Mouse (Mus musculus) cortical plate, adult 2 months (tissue): Measurements from ENCODE around the gene Tmem222. TPM values are rescaled to one million over a fixed set of nuclear protein-coding genes. Genes with fewer than 3 reads are reported as not detected.

Experiments
- H3K27ac ChIP-seq: fragments of 200-500 bp; 2 replicates; pipeline ENCODE4 v1.5.1; 2012; ENCODE audit warnings: low read length, control low read depth, inconsistent platforms; ENCODE audit not compliant: insufficient read depth
- H3K4me1 ChIP-seq: fragments of 200-500 bp; 2 replicates; pipeline ENCODE4 v1.6.1; 2011; ENCODE audit warnings: low read length; ENCODE audit not compliant: control insufficient read depth, insufficient read depth
- H3K4me3 ChIP-seq: fragments of 200-500 bp; 2 replicates; pipeline ENCODE4 v1.5.1; 2011; ENCODE audit warnings: mild to moderate bottlenecking, low read length, control low read depth; ENCODE audit not compliant: insufficient read depth
- CTCF ChIP-seq: fragments of 200-500 bp; IDR thresholded peaks from 2 replicates; pipeline ENCODE4 v1.5.1; 2011; ENCODE audit warnings: mild to moderate bottlenecking, control low read depth, low read length; ENCODE audit not compliant: insufficient read depth; ENCODE audit errors: extremely low read depth
- POLR2A ChIP-seq: fragments of 200-500 bp; IDR thresholded peaks from 2 replicates; pipeline ENCODE4 v1.6.1; 2011; ENCODE audit warnings: mild to moderate bottlenecking, low read length, control low read depth; ENCODE audit not compliant: insufficient read depth; ENCODE audit errors: extremely low read depth
- polyA plus RNA-seq: library from polyadenylated mRNA; depleted of rRNA; stranded (reverse); fragments of >200 nt; gene quantifications from 2 replicates; pipeline ENCODE4 v1.2.3, GENCODE M21; 2012; rRNA removed

The Tmem222 gene
- polyA plus RNA-seq, 1 experiment: 173 TPM

DNA sequence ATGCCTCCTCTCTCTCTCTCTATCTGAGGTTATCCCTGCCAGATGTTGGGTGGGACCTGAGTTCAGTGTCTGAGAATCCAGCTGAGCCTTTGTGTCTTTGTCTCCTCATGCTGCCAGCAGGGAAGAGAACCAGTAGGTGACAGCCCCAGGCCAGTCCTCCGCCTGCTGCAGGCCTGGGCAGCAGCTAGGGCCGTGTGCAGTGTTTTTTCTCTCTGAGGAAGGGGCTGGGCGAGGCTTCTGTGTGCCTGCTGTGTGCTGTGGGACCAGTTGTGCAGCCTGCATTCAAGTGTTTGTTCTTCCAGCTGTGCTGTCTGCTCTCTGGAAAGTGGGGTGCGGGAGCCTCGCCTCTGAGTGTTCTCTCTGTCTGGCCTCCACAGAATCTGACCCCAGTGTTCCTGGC is 53.7 kb downstream of the Tmem222 start:
- Histone ChIP-seq H3K27ac (no peak overlapping the region), H3K4me1 (peaks cover 2% of the 10 kb centered on the region; the same call in 1 of the 2 replicates), H3K4me3 (no peak overlapping the region)
- TF ChIP-seq CTCF (no peak), POLR2A (no peak)

- H3K4me1 ChIP-seq: peaks cover 2% of the 10 kb centered on the region; the same call in 1 of the 2 replicates
- TF ChIP-seq POLR2A (no peak), CTCF (no peak)
- H3K4me3 ChIP-seq: no peak overlapping the region
- H3K27ac ChIP-seq: no peak overlapping the region
Measured at GRCm38 (mm10) chr4:133221701-133222100, 55.9 kb downstream of the Tmem222 start.

- H3K4me3 ChIP-seq: no peak overlapping the region
- H3K4me1 ChIP-seq: peaks cover 2% of the 10 kb centered on the region; the same call in 1 of the 2 replicates
- TF ChIP-seq POLR2A (no peak), CTCF (no peak)
- H3K27ac ChIP-seq: no peak overlapping the region
Measured at GRCm38 (mm10) chr4:133220656-133221055, 56.9 kb downstream of the Tmem222 start.

DNA sequence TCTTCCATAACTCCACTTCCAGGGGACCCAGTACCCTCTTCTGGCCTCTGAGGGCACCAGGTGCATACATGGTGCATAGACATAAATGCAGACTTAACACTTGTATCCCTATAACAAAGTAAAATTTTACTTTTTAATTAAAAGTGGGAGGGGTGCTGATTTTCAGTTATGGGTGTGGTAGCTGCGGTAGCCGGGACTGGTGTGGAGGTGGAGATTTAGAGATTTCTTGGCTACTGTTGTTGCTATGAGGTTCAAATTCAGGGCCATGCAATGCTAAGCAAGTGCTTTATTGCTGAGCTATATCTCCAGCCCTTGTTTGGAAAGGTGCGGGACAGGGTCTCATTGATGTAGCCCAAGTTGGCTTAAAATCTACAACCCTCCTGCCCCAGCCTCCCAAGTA is 58.8 kb downstream of the Tmem222 start:
- peaks cover 2% of the 10 kb centered on the region; the same call in 1 of the 2 replicates for H3K4me1 ChIP-seq
- no peak overlapping the region for H3K4me3 ChIP-seq
- no peak overlapping the region for H3K27ac ChIP-seq
- no peak for TF ChIP-seq CTCF
- no peak for TF ChIP-seq POLR2A

DNA sequence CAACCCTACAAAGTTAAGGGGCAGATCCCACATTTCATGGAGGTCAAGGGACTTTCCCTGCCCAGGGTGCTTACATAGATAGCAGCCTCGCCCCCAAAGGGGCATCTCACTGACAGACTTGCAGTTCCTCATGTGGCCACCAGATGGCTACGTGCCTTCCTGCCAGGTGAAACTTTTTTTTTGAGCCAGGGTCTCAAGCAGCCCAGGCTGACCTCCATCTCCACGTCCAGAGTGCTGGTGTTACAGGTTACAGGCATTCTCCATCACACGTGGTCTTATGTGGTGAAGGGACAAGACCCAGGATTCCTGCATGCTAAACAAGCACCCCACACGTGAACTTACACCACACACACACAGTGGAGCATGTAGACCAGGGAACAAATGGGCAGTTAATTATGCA is 60.0 kb downstream of the Tmem222 start:
- H3K27ac ChIP-seq: no peak overlapping the region
- peaks cover 2% of the 10 kb centered on the region; the same call in 1 of the 2 replicates for H3K4me1 ChIP-seq
- TF ChIP-seq POLR2A (no peak), CTCF (peak; percentile 86)
- no peak overlapping the region for H3K4me3 ChIP-seq

Other genes starting within 250 kb of the Tmem222 start
- gene Wasf2, start 147.3 kb downstream of the Tmem222 start, polyA plus RNA-seq: 14.7 and 15.6 TPM in 2 replicates
- 10.9 and 11.9 TPM in 2 replicates for gene Cd164l2, start 65.7 kb downstream of the Tmem222 start, polyA plus RNA-seq
- gene Gpr3, start 65.3 kb downstream of the Tmem222 start, polyA plus RNA-seq: 11.2 and 16.1 TPM in 2 replicates
- gene Map3k6, start 37.0 kb downstream of the Tmem222 start, polyA plus RNA-seq: 7.8 and 7.9 TPM in 2 replicates
- 2.7 and 3.1 TPM in 2 replicates for gene Sytl1, start 14.7 kb downstream of the Tmem222 start, polyA plus RNA-seq
- 46.6 and 49.1 TPM in 2 replicates for gene Wdtc1, start 75.7 kb upstream of the Tmem222 start, polyA plus RNA-seq
- gene Slc9a1, start 91.9 kb upstream of the Tmem222 start, polyA plus RNA-seq: 35.2 and 36.1 TPM in 2 replicates
- 0.04 and 0.06 TPM in 2 replicates for gene Tent5b, start 202.3 kb upstream of the Tmem222 start, polyA plus RNA-seq
- 119 and 128 TPM in 2 replicates for gene Trnp1, start 220.8 kb upstream of the Tmem222 start, polyA plus RNA-seq
- gene Kdf1, start 241.2 kb upstream of the Tmem222 start, polyA plus RNA-seq: 0.08 and 0.13 TPM in 2 replicates